Mouse (Mus musculus) kidney, embryonic 15.5 days (tissue): ENCODE results near the gene Myo6. TPM values are rescaled to one million over a fixed set of nuclear protein-coding genes. Genes with fewer than 3 reads are reported as not detected.

Source experiments
- ATAC-seq: fragments of 200-750 bp; cut with Nextera tagmentation; replicated peaks from 2 replicates; pipeline ENCODE4 v1.8.0; 2017; ENCODE audit warnings: moderate TSS enrichment; ENCODE audit not compliant: low FRiP score
- H3K27ac ChIP-seq: fragments of 300-500 bp; sonication (generic); 2 replicates; pipeline ENCODE4 v1.5.1; 2015; ENCODE audit warnings: mild to moderate bottlenecking, inconsistent platforms
- H3K27me3 ChIP-seq: fragments of 300-500 bp; sonication (generic); 2 replicates; pipeline ENCODE4 v1.6.1; 2015; ENCODE audit warnings: inconsistent platforms
- H3K36me3 ChIP-seq: fragments of 300-500 bp; sonication (generic); 2 replicates; pipeline ENCODE4 v1.6.1; 2015; ENCODE audit warnings: inconsistent platforms
- H3K4me1 ChIP-seq: fragments of 300-500 bp; sonication (generic); 2 replicates; pipeline ENCODE4 v1.6.1; 2015; ENCODE audit warnings: inconsistent platforms
- H3K4me2 ChIP-seq: fragments of 300-500 bp; sonication (generic); 2 replicates; pipeline ENCODE4 v1.6.1; 2015; ENCODE audit warnings: moderate library complexity, mild to moderate bottlenecking, inconsistent platforms
- H3K4me3 ChIP-seq: fragments of 300-500 bp; sonication (generic); replicated peaks from 2 replicates; pipeline ENCODE4 v1.5.1; 2015; ENCODE audit warnings: mild to moderate bottlenecking, inconsistent platforms
- H3K9ac ChIP-seq: fragments of 300-500 bp; sonication (generic); 2 replicates; pipeline ENCODE4 v1.6.1; 2015; ENCODE audit warnings: mild to moderate bottlenecking, inconsistent platforms
- H3K9me3 ChIP-seq: fragments of 300-500 bp; sonication (generic); replicated peaks from 2 replicates; pipeline ENCODE4 v1.6.1; 2016; ENCODE audit warnings: inconsistent platforms
- WGBS: fragments of 180-500 bp; shearing (Covaris S2); methylation state at CpG from one replicate; pipeline ENCODE4 v1.1.7; 2015; ENCODE audit warnings: mixed read lengths; 5-methylcytosine and 5-hydroxymethylcytosine counted together
- polyA plus RNA-seq: library from polyadenylated mRNA; unstranded; fragments of >200 nt; fragmentation: Nextera tagmentation; extraction: Ambion mirVana; gene quantifications from 2 replicates; pipeline ENCODE4 v1.2.1, GENCODE M21; 2015

The Myo6 gene
- polyA plus RNA-seq = 54.0 and 56.7 TPM in 2 replicates

DNA sequence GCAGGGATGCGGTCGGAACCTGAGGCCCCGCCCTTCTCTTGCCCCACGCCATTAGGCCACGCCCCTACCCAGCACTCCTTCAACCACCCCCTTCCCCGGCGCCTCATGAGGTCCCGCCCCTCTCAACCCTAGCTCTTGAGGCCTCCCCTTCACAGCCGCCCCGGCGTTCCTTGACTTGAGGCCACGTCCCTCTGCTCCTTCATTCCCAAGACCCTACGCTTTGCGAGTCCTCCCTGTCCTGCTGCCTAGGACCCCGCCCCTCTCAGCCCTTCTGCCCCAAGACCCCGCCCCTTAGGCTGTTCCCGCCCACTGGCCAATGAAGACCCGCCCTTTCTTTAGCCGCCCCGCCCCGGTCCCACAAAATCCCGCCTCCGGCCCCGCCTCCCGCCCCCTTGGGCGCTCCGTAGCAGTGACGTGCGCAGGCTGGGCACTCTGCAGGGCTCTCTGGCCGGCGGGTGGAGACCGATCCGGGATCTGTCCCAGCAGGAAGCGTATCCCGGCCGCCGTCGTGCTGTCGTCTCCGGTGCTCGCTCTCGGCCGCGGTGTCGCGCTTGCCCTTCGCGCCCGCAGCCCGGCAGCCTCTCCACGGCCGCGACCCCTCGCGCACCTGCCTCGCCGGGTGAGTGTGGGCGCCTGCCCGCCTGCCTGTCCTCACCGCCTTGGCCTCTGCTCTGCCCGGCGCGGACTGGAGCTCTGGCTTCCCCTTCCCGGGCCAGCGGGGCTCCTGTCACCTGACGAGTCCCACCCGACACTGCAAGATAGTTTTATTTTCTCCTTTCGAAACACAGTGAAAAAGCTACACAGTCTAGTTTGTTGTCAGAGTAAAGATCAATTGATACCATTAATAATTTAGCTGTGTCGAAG, at the start of gene Myo6:
Gene Myo6, plus strand, starts transcription at position 421 of the 864 bp plus-strand sequence.
- under 1% methylated on average over 69 of the region's 69 CpGs for WGBS

DNA sequence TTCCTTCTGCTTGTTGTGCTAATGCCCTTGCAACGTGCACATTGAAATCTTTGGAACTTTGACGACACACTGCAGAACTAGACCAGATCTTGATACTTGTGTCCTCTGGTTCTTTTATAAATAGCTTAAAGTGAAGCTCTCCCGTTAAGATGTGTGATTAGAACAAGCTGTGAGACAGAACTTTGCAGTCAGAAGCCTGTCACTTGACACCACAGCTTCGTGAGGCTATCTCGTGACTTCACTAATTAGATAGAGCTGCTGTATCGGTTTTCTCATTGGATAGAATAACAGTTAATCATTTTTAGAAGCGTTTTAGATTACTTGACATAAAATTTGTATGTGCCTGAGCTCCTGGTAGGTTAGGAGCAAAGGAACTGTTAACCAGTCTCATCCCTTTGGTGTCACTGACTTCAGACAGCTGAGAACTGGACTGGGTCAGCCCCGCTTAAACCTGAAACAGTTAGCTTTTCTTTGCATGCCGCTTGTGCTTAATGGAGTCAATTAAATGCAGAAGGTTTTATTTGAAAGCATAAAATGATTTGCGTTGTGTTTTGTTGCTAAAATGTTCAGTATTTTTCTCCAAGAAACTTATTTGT, 18.7 kb upstream of the Myo6 start:
- H3K27me3 ChIP-seq = no peaks in the 10 kb centered on the region
- H3K4me1 ChIP-seq = no peaks in the 10 kb centered on the region
- no peaks in the 10 kb centered on the region for H3K9me3 ChIP-seq
- ATAC-seq = peak; percentile 60
- no peak overlapping the region for H3K4me3 ChIP-seq
- no peak overlapping the region for H3K4me2 ChIP-seq
- H3K36me3 ChIP-seq = peaks cover 55% of the 10 kb centered on the region
- no peak overlapping the region for H3K9ac ChIP-seq
- WGBS = 46% methylated on average over 10 of the region's 10 CpGs
- H3K27ac ChIP-seq = no peak overlapping the region

More for the DNA sequence above, at the start of gene Myo6:
- Histone ChIP-seq H3K9me3 (no peaks in the 10 kb centered on the region), H3K4me2 (peak within 1 kb of the TSS; percentile 88), H3K27me3 (no peaks in the 10 kb centered on the region), H3K27ac (peak within 1 kb of the TSS; percentile 88), H3K36me3 (no peaks in the 10 kb centered on the region), H3K4me1 (peaks cover 9% of the 10 kb centered on the region), H3K4me3 (peak within 1 kb of the TSS; percentile 76), H3K9ac (peak within 1 kb of the TSS; percentile 81)
- peak; percentile 98 for ATAC-seq

DNA sequence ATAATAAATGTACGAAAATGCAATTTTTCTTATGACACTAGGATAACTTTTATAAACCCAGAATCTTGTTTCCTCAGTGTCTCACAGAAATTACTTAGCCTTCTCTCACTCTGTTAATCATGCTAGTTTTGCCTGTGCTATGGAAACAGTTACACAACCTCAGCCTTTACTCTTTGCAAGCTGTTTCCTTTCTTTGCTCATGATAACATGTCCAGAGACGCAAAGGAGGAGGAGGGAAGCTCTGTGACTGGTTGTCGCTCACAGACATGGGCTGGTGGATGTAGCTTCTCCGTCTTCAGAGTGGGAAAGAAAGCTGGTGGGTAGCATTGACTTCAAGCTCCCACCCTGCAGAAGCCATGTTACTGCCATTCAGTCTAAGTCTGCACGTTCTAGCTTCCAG, 15.2 kb upstream of the Myo6 start:
- Histone ChIP-seq H3K36me3 (peaks cover 41% of the 10 kb centered on the region), H3K27ac (no peak overlapping the region), H3K9me3 (no peaks in the 10 kb centered on the region), H3K9ac (no peak overlapping the region), H3K4me3 (no peak overlapping the region), H3K4me2 (no peak overlapping the region), H3K27me3 (no peaks in the 10 kb centered on the region), H3K4me1 (no peaks in the 10 kb centered on the region)
- WGBS = 91% methylated on average over 5 of the region's 5 CpGs
- no peak for ATAC-seq

DNA sequence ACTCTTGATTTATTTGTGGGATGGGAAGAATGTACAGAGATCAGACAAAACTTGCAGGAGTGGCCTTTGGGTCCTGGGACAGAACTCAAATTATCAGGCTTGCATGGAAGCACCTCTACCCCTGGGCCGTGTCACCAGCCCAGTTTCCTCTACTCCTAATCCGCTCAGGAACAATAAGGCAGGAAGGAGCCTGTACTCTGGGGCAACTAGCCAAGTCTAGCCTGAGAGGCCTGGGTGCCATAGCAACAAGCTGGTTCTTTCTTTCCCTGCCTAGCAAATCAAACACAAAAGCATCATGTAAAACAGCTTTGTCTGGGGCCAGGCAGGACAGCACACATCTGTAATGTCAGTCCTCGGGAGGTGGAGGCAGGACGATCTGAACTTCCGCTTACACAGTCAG, 9.6 kb upstream of the Myo6 start:
- Histone ChIP-seq H3K27me3 (no peaks in the 10 kb centered on the region), H3K4me1 (peaks cover 23% of the 10 kb centered on the region), H3K36me3 (peaks cover 17% of the 10 kb centered on the region; the same call in 1 of the 2 replicates), H3K4me3 (no peak overlapping the region), H3K27ac (peak overlapping the region; percentile 18; the same call in 1 of the 2 replicates), H3K9ac (no peak overlapping the region), H3K4me2 (no peak overlapping the region), H3K9me3 (no peaks in the 10 kb centered on the region)
- WGBS = 69% methylated on average over 5 of the region's 5 CpGs
- ATAC-seq = no peak; the same call in 1 of the 2 replicates

DNA sequence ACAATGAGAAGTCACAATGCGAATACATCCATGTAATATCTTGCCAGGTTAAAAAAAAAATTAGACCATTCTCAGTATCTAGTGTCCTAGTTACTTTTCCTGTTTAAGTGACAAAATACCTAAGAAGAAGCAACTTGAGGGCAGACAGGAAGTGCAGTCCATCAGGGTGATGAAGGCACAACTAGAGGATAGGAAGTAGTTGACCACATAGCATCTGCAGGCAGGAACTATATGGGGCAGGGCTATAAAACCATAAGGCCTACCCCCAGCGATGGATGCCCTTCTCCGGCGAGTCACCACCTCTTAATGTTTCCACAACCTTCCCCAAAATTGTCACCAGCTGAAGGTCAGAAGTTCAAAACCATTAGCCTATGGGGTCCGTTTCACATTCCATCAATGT, 8.1 kb upstream of the Myo6 start:
- peaks cover 13% of the 10 kb centered on the region; the same call in 1 of the 2 replicates for H3K36me3 ChIP-seq
- no peaks in the 10 kb centered on the region for H3K9me3 ChIP-seq
- H3K27ac ChIP-seq = no peak overlapping the region
- H3K27me3 ChIP-seq = no peaks in the 10 kb centered on the region
- no peak overlapping the region for H3K9ac ChIP-seq
- H3K4me2 ChIP-seq = no peak overlapping the region
- H3K4me1 ChIP-seq = peaks cover 23% of the 10 kb centered on the region
- no peak overlapping the region for H3K4me3 ChIP-seq
- WGBS = 66% methylated on average over 5 of the region's 5 CpGs
- no peak for ATAC-seq

DNA sequence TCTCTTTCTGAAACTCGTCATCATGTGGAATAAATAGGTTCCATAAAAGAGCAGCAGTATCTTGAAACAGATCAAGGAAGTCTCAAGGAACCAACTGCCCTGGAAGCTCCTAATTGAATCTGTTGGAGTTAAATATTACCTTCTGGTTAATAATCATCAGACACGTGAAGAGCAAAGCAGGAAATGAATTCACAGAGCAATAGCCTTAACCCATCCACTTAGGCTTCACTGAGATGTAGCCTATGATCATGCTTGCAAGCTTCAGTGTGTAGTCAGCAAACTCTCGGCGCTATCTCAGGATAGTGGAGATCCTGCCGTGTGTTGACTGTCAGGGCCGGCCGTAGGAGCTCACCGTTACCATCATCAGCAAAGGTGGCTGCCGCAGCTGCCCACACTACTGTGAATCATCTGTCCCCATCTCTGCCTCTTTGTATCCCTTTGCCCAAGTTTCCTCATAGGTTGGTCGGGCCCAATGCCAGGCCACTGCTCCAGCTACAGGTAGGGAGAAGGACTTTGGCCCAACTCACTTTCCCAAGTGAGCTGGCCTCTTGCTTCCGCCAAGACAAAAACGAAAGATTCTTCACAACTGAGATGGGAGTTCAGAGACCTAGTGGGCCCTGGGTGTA, 6.9 kb upstream of the Myo6 start:
- WGBS = 75% methylated on average over 12 of the region's 12 CpGs
- Histone ChIP-seq H3K27me3 (no peaks in the 10 kb centered on the region), H3K4me3 (no peak overlapping the region), H3K27ac (peak overlapping the region; percentile 89), H3K4me1 (peaks cover 23% of the 10 kb centered on the region), H3K36me3 (peaks cover 2% of the 10 kb centered on the region; the same call in 1 of the 2 replicates), H3K4me2 (peak overlapping the region; percentile 31; the same call in 1 of the 2 replicates), H3K9me3 (no peaks in the 10 kb centered on the region), H3K9ac (no peak overlapping the region)
- ATAC-seq = peak; percentile 75

DNA sequence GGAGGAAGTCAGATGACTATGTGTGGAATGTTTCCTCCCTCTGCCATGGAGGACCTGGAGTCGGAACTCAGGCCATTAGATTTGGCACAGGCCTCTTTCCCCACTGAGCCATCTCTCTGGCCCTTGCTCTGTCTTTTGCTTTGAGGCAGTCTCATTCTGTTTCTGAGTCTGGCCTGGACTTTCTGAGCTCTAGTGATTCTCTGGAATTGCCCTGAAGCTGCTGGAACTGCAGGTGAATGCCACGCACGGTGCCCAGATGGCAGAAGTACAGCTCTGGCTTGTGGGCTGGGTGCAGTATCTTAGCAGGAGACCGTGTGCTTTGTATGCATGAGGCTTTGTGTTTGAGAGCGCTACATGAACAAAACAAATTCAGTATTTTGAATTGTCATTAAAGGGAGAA, 5.9 kb upstream of the Myo6 start:
- H3K27ac ChIP-seq = peak overlapping the region; percentile 74
- no peak overlapping the region for H3K9ac ChIP-seq
- no peak overlapping the region for H3K4me3 ChIP-seq
- no peaks in the 10 kb centered on the region for H3K27me3 ChIP-seq
- whole genome bisulfite sequencing = 61% methylated on average over 5 of the region's 5 CpGs
- no peak for ATAC-seq
- H3K9me3 ChIP-seq = no peaks in the 10 kb centered on the region
- no peaks in the 10 kb centered on the region for H3K36me3 ChIP-seq
- H3K4me2 ChIP-seq = no peak overlapping the region
- H3K4me1 ChIP-seq = peaks cover 27% of the 10 kb centered on the region

DNA sequence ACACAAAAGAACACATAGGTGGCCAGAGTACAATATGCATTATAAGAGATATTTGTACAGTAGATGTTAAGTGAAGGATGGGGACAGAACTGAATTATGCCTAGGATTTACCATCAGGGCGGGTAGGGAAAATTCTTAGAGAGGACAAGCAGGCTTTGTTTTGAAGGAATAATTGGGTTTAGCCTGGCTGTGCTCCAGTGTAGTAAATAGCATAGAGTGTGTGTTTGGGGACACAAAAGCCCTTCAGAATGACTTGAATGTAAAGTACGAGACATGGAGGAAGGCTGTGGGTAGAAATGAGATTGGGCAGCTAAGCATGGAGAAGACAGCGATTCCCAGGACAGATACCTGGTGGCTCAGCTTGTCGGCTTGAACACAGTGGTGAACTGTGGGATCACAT, 3.4 kb upstream of the Myo6 start:
- Histone ChIP-seq H3K36me3 (no peaks in the 10 kb centered on the region), H3K27ac (no peak overlapping the region), H3K4me2 (no peak overlapping the region), H3K4me1 (peaks cover 22% of the 10 kb centered on the region), H3K9me3 (no peaks in the 10 kb centered on the region), H3K27me3 (no peaks in the 10 kb centered on the region), H3K4me3 (no peak overlapping the region), H3K9ac (no peak overlapping the region)
- 84% methylated on average over 4 of the region's 4 CpGs for WGBS
- ATAC-seq = no peak

DNA sequence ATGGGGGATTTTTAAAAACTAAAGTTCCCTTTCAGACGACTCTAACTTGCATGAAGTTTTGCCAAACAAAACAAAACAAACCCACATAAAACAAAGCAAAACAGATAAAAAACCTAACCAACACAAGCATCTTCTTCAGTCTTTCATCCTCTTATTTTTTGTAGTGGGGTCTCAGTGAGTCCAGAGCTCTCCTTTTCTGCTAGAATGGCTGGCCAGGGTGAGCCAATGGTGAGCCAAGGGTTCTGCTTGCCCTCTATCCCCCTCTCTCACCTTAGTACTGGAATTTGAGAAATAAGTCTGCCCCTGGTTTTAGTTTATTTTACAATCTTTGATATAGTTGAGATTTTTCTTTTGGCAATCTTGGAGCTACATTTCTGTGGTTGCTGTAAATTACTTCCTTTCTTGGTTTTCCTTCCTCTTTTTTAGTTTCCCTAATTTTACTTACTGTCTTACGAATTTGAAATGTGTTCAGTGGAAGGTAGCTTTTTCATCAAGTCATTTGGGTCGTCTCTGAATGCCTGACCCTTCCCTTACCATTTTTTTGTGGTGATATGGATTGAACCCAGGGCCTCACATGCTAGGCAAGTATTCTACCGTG, 1.6 kb upstream of the Myo6 start:
- Histone ChIP-seq H3K27me3 (no peaks in the 10 kb centered on the region), H3K36me3 (no peaks in the 10 kb centered on the region), H3K4me1 (peaks cover 16% of the 10 kb centered on the region), H3K4me2 (no peak overlapping the region), H3K27ac (no peak overlapping the region), H3K9me3 (no peaks in the 10 kb centered on the region), H3K4me3 (no peak overlapping the region), H3K9ac (no peak overlapping the region)
- 77% methylated on average over 4 of the region's 4 CpGs for WGBS
- no peak for ATAC-seq

DNA sequence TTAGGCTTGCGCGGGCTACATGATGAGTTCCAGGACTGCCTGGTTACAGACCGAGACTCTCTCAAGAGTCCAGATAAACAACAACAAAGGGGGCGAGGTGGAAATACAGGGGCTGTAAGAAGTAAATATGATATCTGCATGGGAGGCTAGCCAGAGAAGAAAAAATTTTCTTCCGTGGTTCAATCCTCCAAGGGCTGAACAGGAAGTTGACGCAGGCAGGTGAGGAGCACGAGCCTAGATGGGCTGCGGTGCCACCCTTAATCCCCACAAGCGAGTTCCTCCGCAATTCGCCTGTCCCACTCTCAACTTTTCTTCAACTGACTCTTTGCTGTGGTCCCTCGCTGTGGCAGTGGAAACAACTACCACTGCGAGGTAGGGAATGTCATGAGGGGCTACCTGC, 640 bp upstream of the Myo6 start:
- 3% methylated on average over 13 of the region's 13 CpGs for WGBS
- H3K36me3 ChIP-seq = no peaks in the 10 kb centered on the region
- peaks cover 9% of the 10 kb centered on the region for H3K4me1 ChIP-seq
- peak overlapping the region; percentile 76 for H3K4me3 ChIP-seq
- H3K27me3 ChIP-seq = no peaks in the 10 kb centered on the region
- H3K4me2 ChIP-seq = peak overlapping the region; percentile 88
- peak overlapping the region; percentile 29; the same call in 1 of the 2 replicates for H3K9ac ChIP-seq
- peak overlapping the region; percentile 88 for H3K27ac ChIP-seq
- H3K9me3 ChIP-seq = no peaks in the 10 kb centered on the region
- no peak for ATAC-seq

DNA sequence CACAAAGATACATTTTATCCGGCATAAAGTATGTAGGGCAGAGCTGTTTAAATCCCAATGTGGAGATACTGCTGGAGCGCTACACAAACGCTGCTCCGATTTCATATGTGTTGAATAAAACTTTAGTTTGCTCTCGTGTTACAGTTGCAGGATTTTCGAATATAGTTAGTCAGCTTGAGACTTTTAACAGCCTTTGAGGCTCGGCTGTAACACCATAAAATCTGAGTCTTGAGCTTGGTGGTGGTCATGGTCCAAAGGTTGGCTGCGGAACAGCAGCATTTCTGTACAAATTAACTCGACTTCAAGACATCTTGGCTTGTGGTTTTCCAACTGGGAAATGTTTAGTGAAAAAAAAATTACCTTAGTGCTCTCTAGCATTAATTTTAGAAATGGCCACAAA, 859 bp downstream of the Myo6 start:
- ATAC-seq = no peak
- Histone ChIP-seq H3K4me2 (peak overlapping the region; percentile 88), H3K4me1 (peaks cover 9% of the 10 kb centered on the region), H3K4me3 (peak overlapping the region; percentile 76), H3K9ac (peak overlapping the region; percentile 43), H3K36me3 (no peaks in the 10 kb centered on the region), H3K27ac (peak overlapping the region; percentile 88), H3K27me3 (no peaks in the 10 kb centered on the region), H3K9me3 (no peaks in the 10 kb centered on the region)
- WGBS = 14% methylated on average over 9 of the region's 9 CpGs
